20 mouse cellular contexts compared by ENCODE assay signal in genomic region chr15:11084993-11085365, GRCm38 (mm10). TPM values are rescaled to one million over a fixed set of nuclear protein-coding genes. Genes with fewer than 3 reads are reported as not detected.
DNase-seq lines count a peak whose midpoint lies in the region; ATAC-seq and TF ChIP-seq lines count a peak whose summit lies in the region.
"Had no signal": no experiment of that assay in that cellular context is flagged by ENCODE, and none has a peak within 500 bp of the region (broad histone marks: within the 10 kb centered on the region; RNA-seq: fewer than 3 reads in every experiment).

No protein-coding gene starts in this region.

- 0 out of 2 replicates have a peak overlapping the region, but pooled peaks have one; percentile 31 for H3K27ac ChIP-seq in forebrain, embryonic 10.5 days
- H3K27ac ChIP-seq in forebrain, embryonic 16.5 days (ENCODE audit: low read length), result no peak overlapping the region
- H3K27ac ChIP-seq in lung, postnatal 0 days (ENCODE audit: low read length), result no peak overlapping the region
- H3K27ac ChIP-seq in embryonic facial prominence, embryonic 13.5 days, result 0 out of 2 replicates have a peak overlapping the region, but pooled peaks have one; percentile 66
- H3K27ac ChIP-seq: kidney, postnatal 0 days; layer of hippocampus, adult 2 months; liver, embryonic 12.5 days; neural tube, embryonic 12.5 days had no signal

- H3K9me3 ChIP-seq in forebrain, embryonic 10.5 days, result no peaks in the 10 kb centered on the region
- no peaks in the 10 kb centered on the region for H3K9me3 ChIP-seq in forebrain, embryonic 16.5 days (ENCODE audit: control insufficient read depth, low read length)
- no peaks in the 10 kb centered on the region for H3K9me3 ChIP-seq in lung, postnatal 0 days (ENCODE audit: low read length)
- no peaks in the 10 kb centered on the region for H3K9me3 ChIP-seq in embryonic facial prominence, embryonic 13.5 days
- H3K9me3 ChIP-seq: heart, embryonic 10.5 days; liver, embryonic 12.5 days; midbrain, embryonic 15.5 days; neural tube, embryonic 12.5 days had no signal

- no peak overlapping the region for H3K4me3 ChIP-seq in forebrain, embryonic 10.5 days
- H3K4me3 ChIP-seq in forebrain, embryonic 16.5 days (replicated peaks; ENCODE audit: low read length), result no peak overlapping the region
- H3K4me3 ChIP-seq in lung, postnatal 0 days (ENCODE audit: low read depth, low read length), result no peak overlapping the region
- H3K4me3 ChIP-seq in embryonic facial prominence, embryonic 13.5 days, result no peak overlapping the region
- no peak overlapping the region for H3K4me3 ChIP-seq in myocyte
- H3K4me3 ChIP-seq: heart, embryonic 10.5 days; layer of hippocampus, adult 2 months; liver, embryonic 12.5 days; midbrain, embryonic 15.5 days; neural tube, embryonic 12.5 days had no signal

- no peaks in the 10 kb centered on the region for H3K36me3 ChIP-seq in forebrain, embryonic 10.5 days (replicated peaks)
- no peaks in the 10 kb centered on the region for H3K36me3 ChIP-seq in forebrain, embryonic 16.5 days (ENCODE audit: control insufficient read depth, insufficient read depth)
- H3K36me3 ChIP-seq in lung, postnatal 0 days (ENCODE audit: insufficient read depth, low read length), result no peaks in the 10 kb centered on the region
- no peaks in the 10 kb centered on the region for H3K36me3 ChIP-seq in embryonic facial prominence, embryonic 13.5 days
- H3K36me3 ChIP-seq in myocyte (ENCODE audit: control insufficient read depth, insufficient read depth), result no peaks in the 10 kb centered on the region
- H3K36me3 ChIP-seq: heart, embryonic 10.5 days; liver, embryonic 12.5 days; midbrain, embryonic 15.5 days; neural tube, embryonic 12.5 days had no signal

- H3ac ChIP-seq in myocyte (ENCODE audit: control insufficient read depth, insufficient read length), result no peak overlapping the region

- no peak for TF ChIP-seq CTCF in lung, postnatal 0 days (IDR thresholded peaks at IDR 0.05)

- DNase-seq in forebrain, embryonic 10.5 days (ENCODE audit: extremely low spot score, low spot score), result no peak
- no peak for DNase-seq in lung, postnatal 0 days (ENCODE audit: low spot score)
- DNase-seq in lung, adult 18-20 months, result no peak
- DNase-seq in layer of hippocampus, postnatal 14 days (ENCODE audit: low spot score in 2 of 2), result no peak
- DNase-seq in adrenal gland, adult (ENCODE audit: inconsistent age in 2 of 2, low spot score in 1 of 2), result no peak
- DNase-seq: cerebellum, postnatal 25 days; forebrain, postnatal 0 days; gastrocnemius, postnatal 10 days; heart, postnatal 36 days had no signal

- no peak for ATAC-seq in forebrain, embryonic 16.5 days
- ATAC-seq in lung, postnatal 0 days, result peak; percentile 46
- ATAC-seq in embryonic facial prominence, embryonic 13.5 days (ENCODE audit: insufficient number of reproducible peaks, insufficient read depth, low FRiP score, low TSS enrichment, low read depth), result no peak
- ATAC-seq: intestine, embryonic 16.5 days; liver, embryonic 12.5 days had no signal

- 43% methylated on average over 1 of the region's 1 CpGs for WGBS in forebrain, embryonic 10.5 days
- 48% methylated on average over 1 of the region's 1 CpGs for WGBS in forebrain, embryonic 16.5 days
- 43% methylated on average over 1 of the region's 1 CpGs for WGBS in lung, postnatal 0 days
- whole genome bisulfite sequencing in embryonic facial prominence, embryonic 13.5 days, result 44% methylated on average over 1 of the region's 1 CpGs

- no peak for TF ChIP-seq POLR2A in myocyte (IDR thresholded peaks at IDR 0.05; ENCODE audit: insufficient read length, low read depth)

- no peak for TF ChIP-seq EP300 in lung, postnatal 0 days (IDR thresholded peaks at IDR 0.05)

- no peak overlapping the region for H3K9ac ChIP-seq in forebrain, embryonic 16.5 days (replicated peaks; ENCODE audit: low read depth, low read length)
- no peak overlapping the region for H3K9ac ChIP-seq in lung, postnatal 0 days (replicated peaks; ENCODE audit: low read depth)
- no peak overlapping the region for H3K9ac ChIP-seq in embryonic facial prominence, embryonic 13.5 days
- H3K9ac ChIP-seq: forebrain, postnatal 0 days; liver, embryonic 12.5 days; midbrain, embryonic 15.5 days; neural tube, embryonic 12.5 days had no signal

- H3K4me2 ChIP-seq in forebrain, embryonic 16.5 days (ENCODE audit: low read length), result no peak overlapping the region
- H3K4me2 ChIP-seq in lung, postnatal 0 days (replicated peaks; ENCODE audit: low read depth, low read length), result no peak overlapping the region
- no peak overlapping the region for H3K4me2 ChIP-seq in embryonic facial prominence, embryonic 13.5 days
- H3K4me2 ChIP-seq in myocyte (ENCODE audit: low read depth), result peak overlapping the region; percentile 65
- H3K4me2 ChIP-seq: liver, embryonic 12.5 days; midbrain, embryonic 15.5 days; neural tube, embryonic 12.5 days had no signal

- H3K79me2 ChIP-seq in myocyte (ENCODE audit: control insufficient read depth, insufficient read depth), result no peaks in the 10 kb centered on the region

- no peaks in the 10 kb centered on the region for H3K27me3 ChIP-seq in forebrain, embryonic 10.5 days (ENCODE audit: poor library complexity, severe bottlenecking)
- H3K27me3 ChIP-seq in forebrain, embryonic 16.5 days (replicated peaks; ENCODE audit: control insufficient read depth, insufficient read depth, low read length), result no peaks in the 10 kb centered on the region
- H3K27me3 ChIP-seq in lung, postnatal 0 days (replicated peaks; ENCODE audit: insufficient read depth, low read length), result no peaks in the 10 kb centered on the region
- H3K27me3 ChIP-seq in embryonic facial prominence, embryonic 13.5 days, result no peaks in the 10 kb centered on the region
- no peaks in the 10 kb centered on the region for H3K27me3 ChIP-seq in myocyte (ENCODE audit: control insufficient read depth, insufficient read depth, insufficient read length)
- H3K27me3 ChIP-seq: liver, embryonic 12.5 days; midbrain, embryonic 15.5 days; neural tube, embryonic 12.5 days; Patski had no signal

- H3K4me1 ChIP-seq in forebrain, embryonic 10.5 days, result peaks cover 14% of the 10 kb centered on the region
- no peaks in the 10 kb centered on the region for H3K4me1 ChIP-seq in forebrain, embryonic 16.5 days (replicated peaks; ENCODE audit: control insufficient read depth, insufficient read depth, low read length)
- no peaks in the 10 kb centered on the region for H3K4me1 ChIP-seq in lung, postnatal 0 days (ENCODE audit: insufficient read depth, low read depth, low read length)
- H3K4me1 ChIP-seq in embryonic facial prominence, embryonic 13.5 days, result peaks cover 12% of the 10 kb centered on the region
- H3K4me1 ChIP-seq: liver, embryonic 12.5 days had no signal

TF ChIP-seq in myocyte, 11 proteins besides CTCF, POLR2A, EP300 and RAD21:
- TF ChIP-seq CEBPB (IDR thresholded peaks at IDR 0.05; ENCODE audit: insufficient read depth, poor library complexity, severe bottlenecking), result no peak
- no peak for TF ChIP-seq TCF3 (IDR thresholded peaks at IDR 0.05; ENCODE audit: insufficient read length, low read depth)
- TF ChIP-seq SRF (IDR thresholded peaks at IDR 0.05; ENCODE audit: control insufficient read depth, insufficient read length, low read depth), result no peak
- no peak for TF ChIP-seq REST (IDR thresholded peaks at IDR 0.05; ENCODE audit: insufficient read depth, insufficient read length)
- TF ChIP-seq MYOD1 (IDR thresholded peaks at IDR 0.05; ENCODE audit: control insufficient read depth in 1 of 3, insufficient read length in 2 of 3, low read depth in 2 of 3), result no peak
- no peak for TF ChIP-seq POLR2AphosphoS2 (IDR thresholded peaks at IDR 0.05; ENCODE audit: insufficient read length, low read depth)
- no peak for TF ChIP-seq TCF12 (IDR thresholded peaks at IDR 0.05; ENCODE audit: insufficient read depth, poor library complexity, severe bottlenecking)
- no peak for TF ChIP-seq E2F4 (IDR thresholded peaks at IDR 0.05; ENCODE audit: insufficient read depth)
- TF ChIP-seq MYOG (IDR thresholded peaks at IDR 0.05; ENCODE audit: control insufficient read depth in 1 of 3, insufficient read depth in 1 of 3, insufficient read length in 2 of 3, low read depth in 2 of 3), result no peak
- TF ChIP-seq MAX (IDR thresholded peaks at IDR 0.05; ENCODE audit: low read depth), result no peak
- no peak for TF ChIP-seq USF1 (IDR thresholded peaks at IDR 0.05; ENCODE audit: low read depth)

RNA-seq across cellular contexts. Expression of gene Adamts12, which starts 20.4 kb away (rescaled TPM):
- 0.79 and 0.89 TPM in 2 replicates for polyA plus RNA-seq in forebrain, embryonic 10.5 days (2016; fragmentation: Nextera tagmentation; extraction: Ambion mirVana)
- 0.84 and 1.1 TPM in 2 replicates for polyA plus RNA-seq in forebrain, embryonic 16.5 days (2015; fragmentation: Nextera tagmentation; extraction: Ambion mirVana)
- polyA plus RNA-seq in lung, postnatal 0 days (2015; fragmentation: Nextera tagmentation; extraction: Ambion mirVana), result 1.9 and 2.2 TPM in 2 replicates
- polyA plus RNA-seq in embryonic facial prominence, embryonic 13.5 days (2015; fragmentation: Nextera tagmentation; extraction: Ambion mirVana), result 6.0 and 6.6 TPM in 2 replicates
- polyA plus RNA-seq in myocyte (2012; fragmentation: generic; extraction: Trizol), result 0.55 TPM
- 1 to 10 TPM; 2.5 to 3.0 TPM for total RNA-seq in layer of hippocampus, postnatal 14 days (2021)

RNA-seq across cellular contexts. Expression of gene Rxfp3, which starts 47.2 kb away (rescaled TPM):
- polyA plus RNA-seq in forebrain, embryonic 10.5 days (2016; fragmentation: Nextera tagmentation; extraction: Ambion mirVana), result 0.26 TPM in 1 of 2 replicates, not detected in the other
- 2.0 and 2.8 TPM in 2 replicates for polyA plus RNA-seq in forebrain, embryonic 16.5 days (2015; fragmentation: Nextera tagmentation; extraction: Ambion mirVana)
- 0.05 TPM in 1 of 2 replicates, not detected in the other for polyA plus RNA-seq in lung, postnatal 0 days (2015; fragmentation: Nextera tagmentation; extraction: Ambion mirVana)
- 2.7 and 3.0 TPM in 2 replicates for polyA plus RNA-seq in embryonic facial prominence, embryonic 13.5 days (2015; fragmentation: Nextera tagmentation; extraction: Ambion mirVana)
- polyA plus RNA-seq in myocyte (2012; fragmentation: generic; extraction: Trizol), result 0.02 TPM
- 1 to 10 TPM; 5.9 to 7.1 TPM for total RNA-seq in layer of hippocampus, postnatal 14 days (2021)
- polyA plus RNA-seq: intestine, embryonic 16.5 days; Patski had no signal

Comparison
In these comparisons a context has a peak if more than half of its experiments do, and no peak if none do; other contexts are left out.
1. H3K27ac ChIP-seq: peak in forebrain, embryonic 10.5 days (single experiment) and embryonic facial prominence, embryonic 13.5 days (single experiment); none in forebrain, embryonic 16.5 days (single experiment) and lung, postnatal 0 days (single experiment).